Comparison of ENCODE assay signal across 8 mouse cellular contexts in genomic region chr17:83955978-83956377, GRCm38 (mm10).
DNase-seq lines count a peak whose midpoint lies in the region; ATAC-seq and TF ChIP-seq lines count a peak whose summit lies in the region.

No protein-coding gene starts in this region.

- TF ChIP-seq CTCF in G1E (IDR thresholded peaks at IDR 0.05; ENCODE audit: low read depth, low read length) = no peak
- TF ChIP-seq CTCF in kidney, adult 2 months (conservative IDR thresholded peaks at IDR 0.05; ENCODE audit: insufficient read depth, insufficient read length, low read depth, low read length) = no peak

- no peak for ATAC-seq in forebrain, embryonic 13.5 days
- peak; percentile 2; the same call in 1 of the 2 replicates for ATAC-seq in G1E (ENCODE audit: extremely low read depth, insufficient number of reproducible peaks, low FRiP score, poor library complexity, severe bottlenecking)
- 0 out of 2 replicates have a peak, but pooled peaks have one; percentile 11 for ATAC-seq in liver, embryonic 16.5 days (ENCODE audit: low read depth)

- 40% methylated on average over 5 of the region's 5 CpGs for WGBS in forebrain, embryonic 10.5 days
- WGBS in forebrain, embryonic 13.5 days = 60% methylated on average over 5 of the region's 5 CpGs
- 34% methylated on average over 5 of the region's 5 CpGs for WGBS in kidney, adult 2 months
- WGBS in liver, embryonic 16.5 days (ENCODE audit: insufficient replicate concordance) = 18% methylated on average over 5 of the region's 5 CpGs

- no peaks in the 10 kb centered on the region for H3K9me3 ChIP-seq in forebrain, embryonic 10.5 days
- H3K9me3 ChIP-seq in forebrain, embryonic 13.5 days (replicated peaks) = no peaks in the 10 kb centered on the region
- no peaks in the 10 kb centered on the region for H3K9me3 ChIP-seq in G1E (replicated peaks)
- no peaks in the 10 kb centered on the region for H3K9me3 ChIP-seq in liver, embryonic 16.5 days (replicated peaks; ENCODE audit: control insufficient read depth, low read length)

- H3K4me2 ChIP-seq in forebrain, embryonic 13.5 days = no peak overlapping the region
- H3K4me2 ChIP-seq in liver, embryonic 16.5 days (ENCODE audit: low read depth, low read length) = peak overlapping the region; percentile 24; the same call in 1 of the 2 replicates

- TF ChIP-seq POLR2A in kidney, adult 2 months (IDR thresholded peaks at IDR 0.05; ENCODE audit: low read depth, low read length) = no peak

- H3K27ac ChIP-seq in forebrain, embryonic 10.5 days = peak overlapping the region; percentile 93
- no peak overlapping the region for H3K27ac ChIP-seq in forebrain, embryonic 13.5 days
- H3K27ac ChIP-seq in kidney, adult 2 months (ENCODE audit: insufficient read depth, low read depth, low read length) = peak overlapping the region; percentile 89
- H3K27ac ChIP-seq in liver, embryonic 16.5 days (ENCODE audit: low read length) = peak overlapping the region; percentile 64

- peaks cover 41% of the 10 kb centered on the region for H3K27me3 ChIP-seq in forebrain, embryonic 10.5 days (ENCODE audit: poor library complexity, severe bottlenecking)
- H3K27me3 ChIP-seq in forebrain, embryonic 13.5 days = peaks cover 13% of the 10 kb centered on the region; the same call in 1 of the 2 replicates
- H3K27me3 ChIP-seq in G1E (ENCODE audit: insufficient read depth, low read length) = no peaks in the 10 kb centered on the region
- H3K27me3 ChIP-seq in kidney, adult 2 months (replicated peaks; ENCODE audit: control insufficient read depth, insufficient read depth, low read length) = no peaks in the 10 kb centered on the region
- no peaks in the 10 kb centered on the region for H3K27me3 ChIP-seq in liver, embryonic 16.5 days (ENCODE audit: control insufficient read depth, insufficient read depth, low read depth, low read length)

- no peaks in the 10 kb centered on the region for H3K36me3 ChIP-seq in forebrain, embryonic 10.5 days (replicated peaks)
- no peaks in the 10 kb centered on the region for H3K36me3 ChIP-seq in forebrain, embryonic 13.5 days (ENCODE audit: poor library complexity, severe bottlenecking)
- peaks cover 25% of the 10 kb centered on the region for H3K36me3 ChIP-seq in G1E (replicated peaks)
- H3K36me3 ChIP-seq in kidney, adult 2 months (ENCODE audit: control insufficient read depth, insufficient read depth, low read length) = no peaks in the 10 kb centered on the region
- H3K36me3 ChIP-seq in liver, embryonic 16.5 days (ENCODE audit: control insufficient read depth, insufficient read depth) = no peaks in the 10 kb centered on the region

- no peak overlapping the region for H3K9ac ChIP-seq in forebrain, embryonic 13.5 days
- H3K9ac ChIP-seq in liver, embryonic 16.5 days (ENCODE audit: low read depth, low read length) = 0 out of 2 replicates have a peak overlapping the region, but pooled peaks have one; percentile 6

- no peak for DNase-seq in forebrain, embryonic 10.5 days (ENCODE audit: extremely low spot score, low spot score)
- peak; percentile 42 for DNase-seq in G1E (ENCODE audit: low spot score)
- DNase-seq in kidney, adult 2 months = peak; percentile 91
- DNase-seq in cerebellum, postnatal 25 days = no peak
- no peak for DNase-seq in left cerebral cortex, adult 11 months (ENCODE audit: low spot score)
- no peak for DNase-seq in layer of hippocampus, adult 9-11 months

- H3K4me3 ChIP-seq in forebrain, embryonic 10.5 days = no peak overlapping the region
- no peak overlapping the region for H3K4me3 ChIP-seq in forebrain, embryonic 13.5 days
- H3K4me3 ChIP-seq in G1E (ENCODE audit: low read depth, low read length) = peak overlapping the region; percentile 70
- H3K4me3 ChIP-seq in kidney, adult 2 months (ENCODE audit: insufficient read depth, low read depth, low read length) = no peak overlapping the region
- no peak overlapping the region for H3K4me3 ChIP-seq in liver, embryonic 16.5 days (ENCODE audit: low read depth, low read length)

- H3K4me1 ChIP-seq in forebrain, embryonic 10.5 days = peaks cover 84% of the 10 kb centered on the region
- peaks cover 57% of the 10 kb centered on the region for H3K4me1 ChIP-seq in forebrain, embryonic 13.5 days
- peaks cover 92% of the 10 kb centered on the region for H3K4me1 ChIP-seq in G1E (ENCODE audit: insufficient read depth, low read depth, low read length)
- H3K4me1 ChIP-seq in kidney, adult 2 months (ENCODE audit: control insufficient read depth, insufficient read depth, low read length) = peaks cover 70% of the 10 kb centered on the region
- peaks cover 54% of the 10 kb centered on the region for H3K4me1 ChIP-seq in liver, embryonic 16.5 days (ENCODE audit: control insufficient read depth, low read depth, low read length)

Comparison
In these comparisons a context has a peak if more than half of its experiments do, and no peak if none do; other contexts are left out.
1. DNase-seq: peak in G1E (single experiment) and kidney, adult 2 months (single experiment); none in forebrain, embryonic 10.5 days (single experiment), cerebellum, postnatal 25 days (0 of 2), left cerebral cortex, adult 11 months (single experiment) and layer of hippocampus, adult 9-11 months (single experiment).